Mouse (Mus musculus): ENCODE data around the gene 4930519G04Rik. TPM values are rescaled to one million over a fixed set of nuclear protein-coding genes. Genes with fewer than 3 reads are reported as not detected.
"Not testable (repeated sequence)": the region's sequence is repeated elsewhere in the genome, so short reads cannot be mapped to it uniquely, and the experiment has no call there.

Gene 4930519G04Rik
- polyA plus RNA-seq, 1 experiment from 2014 or later = not detected

DNA sequence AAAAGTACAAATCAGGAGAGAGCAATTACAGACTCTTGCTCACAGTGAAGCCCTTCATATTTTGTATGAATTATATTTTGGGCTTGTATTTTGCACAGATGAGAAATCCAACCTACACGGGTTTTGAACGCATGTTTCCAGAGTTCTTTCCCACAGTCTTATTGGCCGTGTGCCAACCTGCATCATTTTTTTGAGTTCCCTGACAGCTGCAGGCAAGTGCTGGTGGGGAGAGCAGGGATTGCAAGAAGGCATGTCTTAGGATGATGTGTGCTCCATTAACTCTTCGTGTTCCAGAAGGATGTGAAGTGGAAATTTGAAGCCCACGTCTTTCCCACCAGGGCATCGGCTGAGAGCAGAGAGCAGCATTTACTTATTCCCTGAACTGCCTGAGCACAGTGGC lies 36.9 kb upstream of the 4930519G04Rik start:
- WGBS = 66% methylated on average over 6 of the region's 6 CpGs
- Histone ChIP-seq H3K27me3 (no peaks in the 10 kb centered on the region), H3K9ac (no peak overlapping the region), H3K9me3 (0 out of 2 replicates have a peak, but pooled peaks cover 2% of the 10 kb centered on the region), H3K4me3 (no peak overlapping the region), H3K4me1 (replicated peaks) (peaks cover 14% of the 10 kb centered on the region), H3K36me3 (peaks cover 6% of the 10 kb centered on the region), H3K27ac (replicated peaks) (no peak overlapping the region), H3K4me2 (no peak overlapping the region)
- ATAC-seq (ENCODE audit: low read depth) = no peak

DNA sequence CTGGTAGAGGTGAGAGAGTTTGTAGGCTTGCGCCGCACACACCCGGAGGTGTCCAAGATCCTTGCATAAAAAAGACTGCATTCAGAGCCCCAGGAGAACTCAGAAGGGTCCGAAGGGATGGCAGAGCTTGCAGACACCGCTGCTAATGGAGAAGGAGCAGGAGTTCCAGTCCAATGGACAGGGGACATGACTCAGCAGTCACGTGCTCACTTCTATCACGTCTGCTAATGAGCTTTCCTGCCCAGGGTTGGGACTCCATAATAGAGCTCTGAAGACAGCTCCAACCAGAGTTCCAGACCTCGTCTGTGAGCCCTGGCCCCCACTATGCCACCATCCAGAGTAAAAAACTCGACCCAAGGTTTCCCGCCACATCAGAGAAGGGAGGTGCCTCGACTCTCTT lies 35.3 kb upstream of the 4930519G04Rik start:
- no peak for ATAC-seq (ENCODE audit: low read depth)
- Histone ChIP-seq H3K9me3 (0 out of 2 replicates have a peak, but pooled peaks cover 3% of the 10 kb centered on the region), H3K27ac (replicated peaks) (no peak overlapping the region), H3K36me3 (peaks cover 8% of the 10 kb centered on the region), H3K4me2 (no peak overlapping the region), H3K4me1 (replicated peaks) (peaks cover 6% of the 10 kb centered on the region), H3K4me3 (no peak overlapping the region), H3K27me3 (no peaks in the 10 kb centered on the region), H3K9ac (no peak overlapping the region)
- WGBS = 77% methylated on average over 11 of the region's 11 CpGs

- peak within 1 kb of the TSS; percentile 92 for H3K9ac ChIP-seq
- H3K9me3 ChIP-seq = 0 out of 2 replicates have a peak, but pooled peaks cover 3% of the 10 kb centered on the region
- peak; percentile 87 for ATAC-seq (ENCODE audit: low read depth)
- peak within 1 kb of the TSS; percentile 62 for H3K4me2 ChIP-seq
- peaks cover 17% of the 10 kb centered on the region for H3K4me1 ChIP-seq (replicated peaks)
- H3K36me3 ChIP-seq = peaks cover 5% of the 10 kb centered on the region
- peak within 1 kb of the TSS; percentile 91 for H3K27ac ChIP-seq (replicated peaks)
- no peaks in the 10 kb centered on the region for H3K27me3 ChIP-seq
- WGBS = 7% methylated on average over 53 of the region's 53 CpGs
- H3K4me3 ChIP-seq = peak within 1 kb of the TSS; percentile 77
These were observed 30.4 kb upstream of the 4930519G04Rik start, which contains the start of gene 1500011B03Rik for GRCm38 (mm10) chr5:114822796-114823688. TSS of gene 1500011B03Rik (minus strand) at chr5:114823468.

GRCm38 (mm10) chr5:114824197-114824596 lies 29.3 kb upstream of the 4930519G04Rik start:
- H3K27me3 ChIP-seq = no peaks in the 10 kb centered on the region
- peaks cover 5% of the 10 kb centered on the region for H3K36me3 ChIP-seq
- H3K4me3 ChIP-seq = 0 out of 2 replicates have a peak overlapping the region, but pooled peaks have one; percentile 77
- WGBS = 17% methylated on average over 9 of the region's 9 CpGs
- H3K9ac ChIP-seq = no peak overlapping the region
- no peak overlapping the region for H3K4me2 ChIP-seq
- H3K9me3 ChIP-seq = 0 out of 2 replicates have a peak, but pooled peaks cover 3% of the 10 kb centered on the region
- ATAC-seq (ENCODE audit: low read depth) = peak; percentile 37; the same call in 1 of the 2 replicates
- peaks cover 17% of the 10 kb centered on the region for H3K4me1 ChIP-seq (replicated peaks)
- H3K27ac ChIP-seq (replicated peaks) = no peak overlapping the region

DNA sequence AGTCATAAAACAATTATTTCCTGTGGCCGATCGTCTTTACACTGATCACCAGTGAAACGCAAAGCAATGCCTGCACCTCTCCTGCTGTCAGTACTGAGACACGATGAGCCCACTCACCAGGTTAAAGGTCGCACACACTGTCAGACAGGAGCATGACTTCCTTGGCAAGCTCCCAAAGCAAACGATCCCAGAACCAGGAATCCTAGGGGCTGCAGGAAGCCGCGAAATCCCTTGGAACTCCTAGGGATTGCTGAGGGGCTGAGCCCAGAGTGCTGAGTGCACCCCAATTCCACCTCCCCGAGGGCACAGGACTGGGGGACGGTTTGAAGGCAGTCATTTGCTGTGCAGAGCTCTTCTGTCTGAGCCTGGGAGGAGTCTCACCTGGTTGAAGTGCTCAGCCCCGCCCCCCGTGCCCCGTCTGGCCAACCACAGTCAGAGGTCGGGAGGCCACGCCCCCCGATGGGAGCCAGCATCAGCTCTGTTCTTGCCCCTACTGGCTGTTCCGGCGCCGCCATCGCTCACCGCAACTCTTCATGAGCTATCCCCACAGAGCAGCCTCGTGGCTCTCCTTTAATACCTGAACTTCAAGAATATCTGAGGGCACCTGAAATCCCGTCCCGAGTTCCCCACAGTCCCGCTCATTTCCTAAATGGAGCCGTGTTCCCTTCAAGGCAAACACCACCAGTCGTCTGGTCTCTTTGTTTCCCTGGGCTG lies 27.3 kb upstream of the 4930519G04Rik start:
- H3K4me3 ChIP-seq = peak overlapping the region; percentile 35
- peaks cover 5% of the 10 kb centered on the region for H3K36me3 ChIP-seq
- H3K9me3 ChIP-seq = 0 out of 2 replicates have a peak, but pooled peaks cover 3% of the 10 kb centered on the region
- peak; percentile 58 for ATAC-seq (ENCODE audit: low read depth)
- H3K4me1 ChIP-seq (replicated peaks) = peaks cover 17% of the 10 kb centered on the region
- H3K9ac ChIP-seq = peak overlapping the region; percentile 56
- no peaks in the 10 kb centered on the region for H3K27me3 ChIP-seq
- H3K27ac ChIP-seq (replicated peaks) = peak overlapping the region; percentile 52
- WGBS = 9% methylated on average over 27 of the region's 27 CpGs
- H3K4me2 ChIP-seq = peak overlapping the region; percentile 60

GRCm38 (mm10) chr5:114827427-114827826 lies 26.0 kb upstream of the 4930519G04Rik start:
- H3K4me3 ChIP-seq = no peak overlapping the region
- 87% methylated on average over 12 of the region's 12 CpGs for WGBS
- no peaks in the 10 kb centered on the region for H3K36me3 ChIP-seq
- no peaks in the 10 kb centered on the region for H3K9me3 ChIP-seq
- no peak overlapping the region for H3K4me2 ChIP-seq
- no peaks in the 10 kb centered on the region for H3K27me3 ChIP-seq
- peaks cover 15% of the 10 kb centered on the region for H3K4me1 ChIP-seq (replicated peaks)
- ATAC-seq (ENCODE audit: low read depth) = no peak
- no peak overlapping the region for H3K27ac ChIP-seq (replicated peaks)
- no peak overlapping the region for H3K9ac ChIP-seq

DNA sequence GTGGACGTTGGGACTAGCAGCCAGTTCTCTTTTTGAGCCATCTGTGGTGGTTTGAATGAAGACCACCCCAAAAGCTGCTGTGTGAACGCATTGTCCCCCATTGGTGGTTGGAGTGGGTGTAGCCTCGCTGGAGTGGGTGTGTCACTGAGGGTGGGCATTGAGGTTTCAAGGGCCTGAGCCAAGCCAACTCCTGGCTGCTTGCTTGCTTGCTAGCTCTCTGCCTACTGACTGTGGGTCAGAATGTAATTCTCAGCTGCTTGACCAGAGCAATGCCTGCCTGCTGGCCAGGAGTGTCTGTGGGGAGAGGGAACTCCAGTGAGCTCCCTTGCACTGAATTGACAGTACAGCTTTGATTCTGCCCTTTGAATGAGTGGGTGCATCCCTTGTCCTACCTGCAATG lies 23.7 kb upstream of the 4930519G04Rik start:
- no peaks in the 10 kb centered on the region for H3K27me3 ChIP-seq
- no peak for ATAC-seq (ENCODE audit: low read depth)
- WGBS = 69% methylated on average over 3 of the region's 3 CpGs

DNA sequence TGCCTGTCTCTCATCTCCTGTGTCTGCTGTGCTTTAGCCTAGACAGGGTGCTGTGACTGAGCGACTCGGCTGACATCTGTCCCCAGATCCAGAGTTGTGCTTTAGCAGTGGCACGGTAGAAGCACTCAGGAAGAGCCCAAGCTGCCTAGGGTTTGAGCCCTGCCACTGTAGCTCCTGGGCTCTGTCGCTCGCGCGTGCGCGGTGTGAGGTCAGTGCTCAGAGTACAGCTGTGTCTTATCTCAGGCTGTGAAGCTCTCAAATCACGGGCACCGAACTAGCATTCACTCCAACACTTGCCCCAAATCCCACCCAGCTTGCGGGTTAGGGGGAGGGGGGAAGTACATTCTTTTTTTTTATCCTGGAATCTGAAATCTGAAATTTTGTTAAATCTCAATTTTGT lies 16.6 kb upstream of the 4930519G04Rik start:
- no peak for ATAC-seq (ENCODE audit: low read depth)
- Histone ChIP-seq H3K36me3 (no peaks in the 10 kb centered on the region), H3K4me1 (replicated peaks) (peaks cover 5% of the 10 kb centered on the region), H3K9me3 (no peaks in the 10 kb centered on the region), H3K9ac (no peak overlapping the region), H3K4me2 (no peak overlapping the region), H3K27me3 (no peaks in the 10 kb centered on the region), H3K27ac (replicated peaks) (no peak overlapping the region), H3K4me3 (no peak overlapping the region)
- 72% methylated on average over 12 of the region's 12 CpGs for WGBS

More for the DNA sequence above, 23.7 kb upstream of the 4930519G04Rik start:
- H3K36me3 ChIP-seq = no peaks in the 10 kb centered on the region
- H3K27ac ChIP-seq (replicated peaks) = no peak overlapping the region
- no peak overlapping the region for H3K4me2 ChIP-seq
- H3K4me3 ChIP-seq = no peak overlapping the region
- H3K9me3 ChIP-seq = no peaks in the 10 kb centered on the region
- no peak overlapping the region for H3K9ac ChIP-seq
- peaks cover 10% of the 10 kb centered on the region for H3K4me1 ChIP-seq (replicated peaks)

GRCm38 (mm10) chr5:114840481-114840880 lies 13.0 kb upstream of the 4930519G04Rik start:
- H3K4me3 ChIP-seq; ATAC-seq (ENCODE audit: low read depth); H3K9me3 ChIP-seq; H3K4me2 ChIP-seq; H3K27ac ChIP-seq (replicated peaks); H3K36me3 ChIP-seq; H3K27me3 ChIP-seq; H3K9ac ChIP-seq: not testable (repeated sequence)
- 61% methylated on average over 5 of the region's 5 CpGs for WGBS
- H3K4me1 ChIP-seq (replicated peaks) = peaks cover 26% of the 10 kb centered on the region

- peaks cover 26% of the 10 kb centered on the region for H3K4me1 ChIP-seq (replicated peaks)
- H3K9ac ChIP-seq, H3K27me3 ChIP-seq, H3K4me3 ChIP-seq, H3K36me3 ChIP-seq, H3K4me2 ChIP-seq, H3K9me3 ChIP-seq: not testable (repeated sequence)
- 59% methylated on average over 3 of the region's 3 CpGs for WGBS
- 0 out of 2 replicates have a peak, but pooled peaks have one; percentile 62 for ATAC-seq (ENCODE audit: low read depth)
- peak overlapping the region; percentile 28; the same call in 1 of the 2 replicates for H3K27ac ChIP-seq (replicated peaks)
These were observed 11.3 kb upstream of the 4930519G04Rik start for GRCm38 (mm10) chr5:114842155-114842554.

DNA sequence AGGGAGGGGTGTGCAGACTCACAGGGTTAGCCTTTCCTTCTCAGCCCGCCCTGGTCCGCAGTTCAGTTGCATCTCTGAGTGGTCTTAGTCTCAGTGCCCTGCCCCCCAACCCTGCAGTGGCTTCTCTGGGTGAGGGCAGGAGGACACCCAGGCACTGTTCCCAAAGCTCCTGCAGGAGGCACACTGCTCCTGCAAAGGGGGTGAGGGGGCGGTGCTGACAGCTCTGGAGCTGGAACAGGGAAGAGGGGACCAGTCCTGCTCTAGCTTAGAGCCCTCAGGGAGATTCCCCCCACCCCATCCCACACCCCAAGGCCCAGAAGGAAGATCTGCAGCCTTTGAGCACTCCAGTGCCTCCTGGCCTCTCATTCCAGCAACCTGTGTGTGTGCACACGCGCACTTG lies 10.8 kb upstream of the 4930519G04Rik start:
- no peaks in the 10 kb centered on the region for H3K36me3 ChIP-seq
- H3K4me1 ChIP-seq (replicated peaks) = peaks cover 26% of the 10 kb centered on the region
- no peaks in the 10 kb centered on the region for H3K27me3 ChIP-seq
- H3K9ac ChIP-seq = no peak overlapping the region
- WGBS = 68% methylated on average over 5 of the region's 5 CpGs
- H3K9me3 ChIP-seq = no peaks in the 10 kb centered on the region
- ATAC-seq (ENCODE audit: low read depth) = 0 out of 2 replicates have a peak, but pooled peaks have one; percentile 57
- H3K4me3 ChIP-seq = no peak overlapping the region
- peak overlapping the region; percentile 49; the same call in 1 of the 2 replicates for H3K27ac ChIP-seq (replicated peaks)
- no peak overlapping the region for H3K4me2 ChIP-seq

- not testable (repeated sequence) for H3K9ac ChIP-seq; H3K27ac ChIP-seq (replicated peaks); H3K36me3 ChIP-seq; H3K4me2 ChIP-seq; H3K27me3 ChIP-seq; ATAC-seq (ENCODE audit: low read depth); H3K9me3 ChIP-seq; H3K4me3 ChIP-seq
- H3K4me1 ChIP-seq (replicated peaks) = peaks cover 26% of the 10 kb centered on the region
- 49% methylated on average over 2 of the region's 2 CpGs for WGBS
These were observed 9.1 kb upstream of the 4930519G04Rik start for GRCm38 (mm10) chr5:114844371-114844770.
